Mouse (Mus musculus) liver, embryonic 14 days (tissue): ENCODE data around the gene Imp3. TPM values are rescaled to one million over a fixed set of nuclear protein-coding genes. Genes with fewer than 3 reads are reported as not detected.

Source experiments
- polyA plus RNA-seq: library from polyadenylated mRNA; depleted of rRNA; stranded (reverse); fragments of >200 nt; gene quantifications from 2 replicates; pipeline ENCODE4 v1.2.3, GENCODE M21; 2012; rRNA removed

Imp3 gene
- polyA plus RNA-seq, result 67.7 and 73.2 TPM in 2 replicates

DNA sequence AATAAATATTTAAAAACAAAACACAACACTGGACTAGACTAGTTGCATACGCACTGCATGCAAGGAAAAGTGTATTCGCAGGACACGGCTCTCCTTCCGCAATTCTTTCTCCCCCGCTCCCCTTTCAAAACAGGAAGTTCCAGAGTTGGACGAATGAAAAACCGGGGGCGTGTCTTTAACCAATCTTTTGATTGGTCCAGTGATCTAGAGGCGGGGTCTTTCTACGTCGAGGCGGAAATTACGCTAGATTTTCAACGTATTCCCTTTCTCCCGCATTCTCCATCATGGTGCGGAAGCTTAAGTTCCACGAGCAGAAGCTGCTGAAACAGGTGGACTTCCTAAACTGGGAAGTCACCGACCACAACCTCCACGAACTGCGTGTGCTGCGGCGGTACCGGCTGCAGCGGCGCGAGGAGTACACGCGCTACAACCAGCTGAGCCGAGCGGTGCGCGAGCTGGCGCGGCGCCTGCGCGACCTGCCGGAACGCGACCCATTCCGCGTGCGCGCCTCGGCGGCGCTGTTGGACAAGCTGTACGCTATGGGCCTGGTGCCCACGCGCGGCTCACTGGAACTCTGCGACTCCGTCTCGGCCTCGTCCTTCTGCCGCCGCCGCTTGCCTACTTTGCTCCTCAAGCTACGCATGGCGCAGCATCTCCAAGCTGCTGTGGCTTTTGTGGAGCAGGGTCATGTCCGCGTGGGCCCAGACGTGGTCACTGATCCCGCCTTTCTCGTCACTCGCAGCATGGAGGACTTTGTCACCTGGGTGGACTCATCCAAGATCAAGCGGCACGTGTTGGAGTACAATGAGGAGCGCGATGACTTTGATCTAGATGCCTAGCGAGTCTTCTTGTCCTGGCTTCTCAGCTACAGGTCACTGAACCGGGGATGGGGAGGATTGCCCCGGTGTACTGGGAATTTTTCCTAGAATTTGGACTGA is at the start of gene Imp3:
TSS of gene Imp3 (plus strand) at position 253 of the 938 bp plus-strand sequence.

DNA sequence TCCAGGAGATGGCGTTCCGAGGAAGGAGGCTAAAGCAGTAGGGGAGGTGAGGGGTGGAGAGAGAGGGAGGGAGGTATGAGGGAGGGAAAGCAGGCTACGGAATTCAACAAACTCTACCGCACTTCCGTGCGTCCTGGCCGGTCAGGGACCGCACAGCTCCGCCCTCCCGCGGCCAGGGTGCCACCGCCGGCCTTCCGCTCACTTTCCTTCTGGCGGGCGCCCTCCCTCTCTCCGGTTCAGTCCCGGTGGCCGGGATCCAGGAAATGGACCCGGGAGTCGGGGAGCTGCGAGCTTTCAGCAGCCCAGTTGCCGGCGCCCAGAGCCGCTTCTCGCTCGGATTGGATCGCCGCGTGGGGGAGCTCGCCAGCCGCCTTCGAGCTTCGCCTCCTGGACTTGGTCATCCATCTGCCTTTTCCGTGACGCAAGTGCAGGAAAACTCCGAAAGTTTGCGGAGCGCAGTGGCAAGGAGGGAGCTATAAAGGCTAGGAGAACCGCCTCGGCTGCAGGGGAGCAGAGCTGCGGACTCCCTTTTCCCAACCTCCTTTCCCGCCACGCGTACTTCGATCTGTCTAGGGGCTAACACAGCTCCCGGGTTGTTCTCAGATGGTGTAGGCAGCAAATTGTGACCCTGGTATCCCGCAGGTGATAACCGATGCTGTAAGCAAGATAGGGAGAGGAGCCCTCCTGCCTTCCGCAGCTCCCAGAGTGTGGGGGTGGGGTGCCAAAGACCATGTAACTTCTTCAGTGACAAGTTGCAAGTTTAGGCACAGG is 9.0 kb upstream of the Imp3 start, which contains the start of gene Snx33:
TSS of gene Snx33 (minus strand) at position 331 of the 771 bp plus-strand sequence.

DNA sequence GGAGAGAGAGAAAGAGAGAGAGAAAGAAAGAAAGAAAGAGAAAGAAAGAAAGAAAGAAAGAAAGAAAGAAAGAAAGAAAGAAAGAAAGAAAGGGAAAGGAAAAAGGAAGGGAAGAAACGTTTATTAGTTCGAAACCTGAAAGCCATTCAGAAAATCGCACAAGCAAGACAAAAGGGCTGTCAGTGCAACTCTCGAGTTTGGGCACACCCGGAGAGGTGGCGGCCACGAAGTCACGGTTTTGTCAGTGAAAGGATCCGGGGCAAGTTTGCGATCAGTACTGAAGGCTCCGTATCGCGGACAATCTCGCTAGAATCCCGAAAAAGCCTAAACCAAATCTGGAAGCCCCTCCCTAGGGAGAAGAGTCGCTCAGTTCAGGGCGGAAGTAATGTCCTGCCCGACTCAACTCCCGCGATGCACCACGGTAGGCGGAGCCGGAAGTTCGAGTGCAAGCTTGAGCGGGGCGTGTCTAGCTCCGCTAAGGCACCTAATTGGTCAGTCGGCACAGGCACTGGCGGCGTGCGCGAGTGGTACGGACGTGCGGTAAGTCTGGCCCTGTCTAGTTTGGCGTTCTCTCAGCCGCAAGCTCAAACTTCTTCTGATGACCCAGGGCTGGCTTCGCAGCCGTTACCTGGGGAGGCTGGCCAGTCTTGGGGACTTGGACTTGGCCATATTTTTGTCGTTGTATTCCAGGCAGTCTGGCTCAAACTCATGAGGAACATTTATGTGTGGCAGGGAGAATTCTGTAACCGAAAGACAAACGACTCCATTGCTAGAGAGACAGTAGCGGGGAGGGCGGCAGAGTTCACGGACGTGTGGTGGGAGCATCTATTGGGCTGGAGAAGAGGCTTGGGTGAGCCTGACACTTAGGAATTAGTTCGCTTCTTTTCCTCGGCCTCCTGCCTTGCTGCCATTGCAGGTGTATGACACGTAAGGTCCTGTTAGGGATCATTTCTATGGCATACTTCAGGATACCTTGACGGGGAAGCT is 13.4 kb downstream of the Imp3 start, which contains the start of gene Snupn:
TSS of gene Snupn (plus strand) at position 465 of the 987 bp plus-strand sequence.

Other genes with a start within 250 kb of the Imp3 start
- gene Lingo1, start 141.0 kb upstream of the Imp3 start, polyA plus RNA-seq, result 0.51 and 0.61 TPM in 2 replicates
- 0.05 TPM in 1 of 2 replicates, not detected in the other for gene Odf3l1, start 72.8 kb upstream of the Imp3 start, polyA plus RNA-seq
- 0.10 and 0.32 TPM in 2 replicates for gene Cspg4, start 72.4 kb upstream of the Imp3 start, polyA plus RNA-seq
- gene Snx33, start 9.1 kb upstream of the Imp3 start, polyA plus RNA-seq, result 0.77 and 0.78 TPM in 2 replicates
- 4.6 and 5.3 TPM in 2 replicates for gene Snupn, start 13.4 kb downstream of the Imp3 start, polyA plus RNA-seq
- 3.1 and 3.3 TPM in 2 replicates for gene Ptpn9, start 57.4 kb downstream of the Imp3 start, polyA plus RNA-seq
- 16.8 and 19.1 TPM in 2 replicates for gene Sin3a, start 134.6 kb downstream of the Imp3 start, polyA plus RNA-seq
- 24.4 and 28.2 TPM in 2 replicates for gene Man2c1, start 193.2 kb downstream of the Imp3 start, polyA plus RNA-seq
- gene Neil1, start 210.8 kb downstream of the Imp3 start, polyA plus RNA-seq, result 1.3 and 1.4 TPM in 2 replicates
- gene Commd4, start 220.9 kb downstream of the Imp3 start, polyA plus RNA-seq, result 43.9 and 48.9 TPM in 2 replicates